Mouse (Mus musculus): Measurements from ENCODE around the gene Wdtc1.
A peak's percentile ranks its signal among the peaks of the same experiment; 100 is the strongest.

Gene Wdtc1

GRCm38 (mm10) chr4:133282656-133283055 is 70.6 kb downstream of the Wdtc1 start:
- peak; percentile 45 for DNase-seq (ENCODE audit: extremely low spot score, low spot score)

- DNase-seq (ENCODE audit: extremely low spot score, low spot score), result peak; percentile 73
These were observed 71.3 kb downstream of the Wdtc1 start for GRCm38 (mm10) chr4:133281951-133282481.

- no peak for DNase-seq (ENCODE audit: extremely low spot score, low spot score)
These were observed 71.8 kb downstream of the Wdtc1 start for GRCm38 (mm10) chr4:133281513-133281912.

- no peak for DNase-seq (ENCODE audit: extremely low spot score, low spot score)
These were observed 74.8 kb downstream of the Wdtc1 start for GRCm38 (mm10) chr4:133278482-133278881.

- no peak for DNase-seq (ENCODE audit: extremely low spot score, low spot score)
These were observed 75.2 kb downstream of the Wdtc1 start for GRCm38 (mm10) chr4:133278067-133278466.

- peak; percentile 96 for DNase-seq (ENCODE audit: extremely low spot score, low spot score)
These were observed 75.9 kb downstream of the Wdtc1 start, which contains the start of gene Tmem222 for GRCm38 (mm10) chr4:133277104-133278026. TSS of gene Tmem222 (minus strand) at chr4:133277792.

- DNase-seq (ENCODE audit: extremely low spot score, low spot score), result no peak
These were observed 82.4 kb downstream of the Wdtc1 start for GRCm38 (mm10) chr4:133270929-133271328.

- no peak for DNase-seq (ENCODE audit: extremely low spot score, low spot score)
These were observed 83.7 kb downstream of the Wdtc1 start for GRCm38 (mm10) chr4:133269596-133269995.

- no peak for DNase-seq (ENCODE audit: extremely low spot score, low spot score)
These were observed 84.3 kb downstream of the Wdtc1 start for GRCm38 (mm10) chr4:133268931-133269330.

- DNase-seq (ENCODE audit: extremely low spot score, low spot score), result no peak
These were observed 86.9 kb downstream of the Wdtc1 start for GRCm38 (mm10) chr4:133266248-133266880.

- DNase-seq (ENCODE audit: extremely low spot score, low spot score), result no peak
These were observed 87.5 kb downstream of the Wdtc1 start for GRCm38 (mm10) chr4:133265759-133266158.

- DNase-seq (ENCODE audit: extremely low spot score, low spot score), result no peak
These were observed 88.0 kb downstream of the Wdtc1 start for GRCm38 (mm10) chr4:133265297-133265696.

- DNase-seq (ENCODE audit: extremely low spot score, low spot score), result no peak
These were observed 88.7 kb downstream of the Wdtc1 start for GRCm38 (mm10) chr4:133264559-133264958.

GRCm38 (mm10) chr4:133263756-133264155 is 89.5 kb downstream of the Wdtc1 start:
- no peak for DNase-seq (ENCODE audit: extremely low spot score, low spot score)

GRCm38 (mm10) chr4:133262882-133263281 is 90.4 kb downstream of the Wdtc1 start, which contains the start of gene Sytl1:
TSS of gene Sytl1 (minus strand) at chr4:133263113.
- DNase-seq (ENCODE audit: extremely low spot score, low spot score), result no peak

- DNase-seq (ENCODE audit: extremely low spot score, low spot score), result no peak
These were observed 90.9 kb downstream of the Wdtc1 start for GRCm38 (mm10) chr4:133262375-133262765.

- DNase-seq (ENCODE audit: extremely low spot score, low spot score), result no peak
These were observed 91.5 kb downstream of the Wdtc1 start for GRCm38 (mm10) chr4:133261641-133262374.

GRCm38 (mm10) chr4:133257798-133258408 is 95.4 kb downstream of the Wdtc1 start:
- DNase-seq (ENCODE audit: extremely low spot score, low spot score), result no peak

GRCm38 (mm10) chr4:133257230-133257629 is 96.1 kb downstream of the Wdtc1 start:
- DNase-seq (ENCODE audit: extremely low spot score, low spot score), result no peak

GRCm38 (mm10) chr4:133256820-133257219 is 96.5 kb downstream of the Wdtc1 start:
- DNase-seq (ENCODE audit: extremely low spot score, low spot score), result no peak

GRCm38 (mm10) chr4:133255392-133255791 is 97.9 kb downstream of the Wdtc1 start:
- no peak for DNase-seq (ENCODE audit: extremely low spot score, low spot score)

Measured in neural tube, embryonic 10.5 days (tissue).